Mouse (Mus musculus): ENCODE measurements around the gene Rab8b. TPM values are rescaled to one million over a fixed set of nuclear protein-coding genes. Genes with fewer than 3 reads are reported as not detected.
"Not testable (repeated sequence)": the region's sequence is repeated elsewhere in the genome, so short reads cannot be mapped to it uniquely, and the experiment has no call there.

The Rab8b gene
- polyA plus RNA-seq, 1 experiment: 26.9 TPM

DNA sequence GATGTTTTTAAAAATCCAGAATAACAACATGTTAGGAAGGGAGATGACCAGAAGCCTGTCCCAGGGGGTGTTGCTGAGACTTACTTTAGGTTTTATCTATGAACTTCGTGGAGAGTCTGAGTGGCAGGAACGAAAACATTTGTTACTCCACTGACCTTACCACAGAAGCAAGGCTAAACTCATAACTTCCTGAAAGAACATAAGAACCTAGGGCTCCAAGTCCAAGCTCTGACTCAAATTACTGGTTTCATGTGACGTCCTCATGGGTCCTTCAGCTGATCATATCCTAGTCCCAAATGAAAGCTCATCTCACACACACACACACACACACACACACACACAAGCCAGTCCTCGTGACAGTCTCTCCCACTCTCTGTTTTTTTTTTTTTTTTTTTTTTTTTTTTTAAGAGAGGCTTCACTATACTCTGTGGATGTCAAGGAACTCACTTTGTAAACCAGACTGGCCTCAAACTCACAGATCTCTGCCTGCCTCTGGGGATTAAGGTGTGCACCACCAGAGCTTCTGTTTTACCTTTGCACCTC, 87.0 kb downstream of the Rab8b start:
- TF ChIP-seq CTCF (IDR thresholded peaks at IDR 0.05; ENCODE audit: borderline replicate concordance, extremely low read depth, insufficient read depth, insufficient read length): no peak
- TF ChIP-seq POLR2A (IDR thresholded peaks at IDR 0.05; ENCODE audit: borderline replicate concordance, extremely low read depth, insufficient read depth, insufficient read length, poor library complexity, severe bottlenecking): no peak
- no peak for DNase-seq (ENCODE audit: low read depth)

DNA sequence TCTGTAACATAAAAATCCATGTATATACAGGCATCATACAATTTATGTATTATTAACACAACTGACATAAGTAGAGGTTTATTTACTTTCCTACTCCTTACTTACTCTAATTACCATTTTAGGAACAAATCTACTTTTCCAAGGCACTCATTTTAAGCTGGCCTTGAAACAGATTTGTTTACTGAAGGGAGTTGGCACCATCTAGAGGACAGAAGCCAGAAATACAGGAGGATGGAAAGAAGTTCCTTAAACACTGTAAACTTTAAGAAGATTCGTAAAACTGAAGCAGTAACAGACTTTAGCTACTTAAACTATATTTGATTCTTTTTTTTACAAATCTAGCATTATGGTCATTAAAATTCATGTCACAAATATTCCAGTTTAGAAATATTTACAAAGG, 93.5 kb downstream of the Rab8b start:
- DNase-seq (ENCODE audit: low read depth): peak; percentile 88

GRCm38 (mm10) chr9:66822255-66822654, 97.2 kb downstream of the Rab8b start:
- DNase-seq (ENCODE audit: low read depth): not testable (repeated sequence)
- TF ChIP-seq CTCF (IDR thresholded peaks at IDR 0.05; ENCODE audit: borderline replicate concordance, extremely low read depth, insufficient read depth, insufficient read length): peak; percentile 4; the same call in 1 of the 2 replicates

More for the DNA sequence above, 93.5 kb downstream of the Rab8b start:
- TF ChIP-seq POLR2A (IDR thresholded peaks at IDR 0.05; ENCODE audit: borderline replicate concordance, extremely low read depth, insufficient read depth, insufficient read length, poor library complexity, severe bottlenecking) (no peak), CTCF (IDR thresholded peaks at IDR 0.05; ENCODE audit: borderline replicate concordance, extremely low read depth, insufficient read depth, insufficient read length) (peak; percentile 35; the same call in 1 of the 2 replicates)

GRCm38 (mm10) chr9:66820996-66821395, 98.5 kb downstream of the Rab8b start:
- DNase-seq (ENCODE audit: low read depth): no peak
- no peak for TF ChIP-seq CTCF (IDR thresholded peaks at IDR 0.05; ENCODE audit: borderline replicate concordance, extremely low read depth, insufficient read depth, insufficient read length)

DNA sequence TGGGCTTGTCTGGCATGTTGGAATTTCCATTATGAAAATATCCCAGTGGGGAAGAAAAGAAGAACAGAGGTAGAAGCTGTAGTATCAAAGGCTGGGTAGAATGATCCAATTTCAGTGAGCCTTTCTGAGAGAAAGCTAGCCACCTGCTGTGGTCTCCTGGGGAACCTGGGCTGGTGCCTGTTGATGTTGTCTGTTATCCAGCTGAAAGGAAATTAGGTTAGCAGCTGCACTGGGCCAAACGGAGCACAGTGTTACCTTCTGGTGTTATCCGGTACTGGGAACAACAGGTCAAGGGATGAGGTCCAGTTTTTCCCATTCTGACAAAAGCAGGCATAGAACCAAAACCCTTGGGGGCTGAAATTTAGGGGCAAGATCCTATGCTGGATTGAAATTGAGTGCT, 106.1 kb downstream of the Rab8b start:
- peak; percentile 8 for DNase-seq (ENCODE audit: low read depth)
- TF ChIP-seq CTCF (IDR thresholded peaks at IDR 0.05; ENCODE audit: borderline replicate concordance, extremely low read depth, insufficient read depth, insufficient read length): no peak
- no peak for TF ChIP-seq POLR2A (IDR thresholded peaks at IDR 0.05; ENCODE audit: borderline replicate concordance, extremely low read depth, insufficient read depth, insufficient read length, poor library complexity, severe bottlenecking)

- peak; percentile 27 for DNase-seq (ENCODE audit: low read depth)
Measured at GRCm38 (mm10) chr9:66805951-66806350, 113.5 kb downstream of the Rab8b start.

- DNase-seq (ENCODE audit: low read depth): no peak
- TF ChIP-seq POLR2A (IDR thresholded peaks at IDR 0.05; ENCODE audit: borderline replicate concordance, extremely low read depth, insufficient read depth, insufficient read length, poor library complexity, severe bottlenecking) (no peak), CTCF (IDR thresholded peaks at IDR 0.05; ENCODE audit: borderline replicate concordance, extremely low read depth, insufficient read depth, insufficient read length) (no peak)
Measured at GRCm38 (mm10) chr9:66801947-66802346, 117.5 kb downstream of the Rab8b start.

DNA sequence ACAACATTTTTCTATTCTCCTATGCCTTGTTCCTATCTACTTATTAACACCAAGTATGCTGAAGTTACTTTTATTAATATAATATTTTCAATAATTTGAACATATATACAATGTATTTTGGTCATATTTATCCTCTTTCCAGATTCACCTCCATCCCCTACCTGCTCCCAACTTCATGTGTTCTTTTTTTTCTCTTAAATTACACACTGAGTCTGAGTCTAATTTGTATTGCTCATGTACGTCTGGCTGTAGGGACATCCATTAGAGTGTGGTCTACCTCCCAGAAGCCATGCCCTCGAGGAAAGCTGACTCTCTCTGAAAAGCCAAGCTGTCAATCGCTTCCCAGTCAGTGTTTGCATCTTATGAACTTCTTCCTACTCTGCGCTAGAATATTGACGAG, 122.7 kb downstream of the Rab8b start, which contains the start of gene Gm10647:
Gene Gm10647 (plus strand): TSS at position 301 of the 400 bp plus-strand sequence.
- no peak for DNase-seq (ENCODE audit: low read depth)
- TF ChIP-seq CTCF (IDR thresholded peaks at IDR 0.05; ENCODE audit: borderline replicate concordance, extremely low read depth, insufficient read depth, insufficient read length) (no peak), POLR2A (IDR thresholded peaks at IDR 0.05; ENCODE audit: borderline replicate concordance, extremely low read depth, insufficient read depth, insufficient read length, poor library complexity, severe bottlenecking) (no peak)

GRCm38 (mm10) chr9:66795464-66796324, 123.8 kb downstream of the Rab8b start, which contains the start of gene Aph1b:
Gene Aph1b, minus strand, starts transcription at chr9:66795490.
- peak; percentile 98 for DNase-seq (ENCODE audit: low read depth)
- no peak for TF ChIP-seq CTCF (IDR thresholded peaks at IDR 0.05; ENCODE audit: borderline replicate concordance, extremely low read depth, insufficient read depth, insufficient read length)
- no peak; the same call in 1 of the 2 replicates for TF ChIP-seq POLR2A (IDR thresholded peaks at IDR 0.05; ENCODE audit: borderline replicate concordance, extremely low read depth, insufficient read depth, insufficient read length, poor library complexity, severe bottlenecking)

GRCm38 (mm10) chr9:66794629-66795463, 124.6 kb downstream of the Rab8b start:
- DNase-seq (ENCODE audit: low read depth): no peak
- TF ChIP-seq CTCF (IDR thresholded peaks at IDR 0.05; ENCODE audit: borderline replicate concordance, extremely low read depth, insufficient read depth, insufficient read length) (no peak), POLR2A (IDR thresholded peaks at IDR 0.05; ENCODE audit: borderline replicate concordance, extremely low read depth, insufficient read depth, insufficient read length, poor library complexity, severe bottlenecking) (0 out of 2 replicates have a peak, but pooled peaks have one; percentile 33)

Other genes with a start within 250 kb of the Rab8b start
- gene Car12, start 206.0 kb downstream of the Rab8b start, polyA plus RNA-seq (2012; rRNA removed): 6.0 and 9.2 TPM in 2 replicates
- 19.9 and 21.5 TPM in 2 replicates for gene Aph1b, start 124.2 kb downstream of the Rab8b start, polyA plus RNA-seq (2012; rRNA removed)
- 0.18 and 0.24 TPM in 2 replicates for gene Gm10647, start 122.6 kb downstream of the Rab8b start, polyA plus RNA-seq (2012; rRNA removed)
- gene Aph1c, start 85.0 kb downstream of the Rab8b start, polyA plus RNA-seq (2012; rRNA removed): 1.6 and 2.3 TPM in 2 replicates
- 108 and 152 TPM in 2 replicates for gene Rps27l, start 26.4 kb upstream of the Rab8b start, polyA plus RNA-seq (2012; rRNA removed)
- gene Lactb, start 55.8 kb upstream of the Rab8b start, polyA plus RNA-seq (2012; rRNA removed): 13.5 and 14.8 TPM in 2 replicates
- gene Tpm1, start 129.7 kb upstream of the Rab8b start, polyA plus RNA-seq (2012; rRNA removed): 110 and 133 TPM in 2 replicates

All from brain, embryonic 14.5 days (tissue).